Mouse (Mus musculus) Patski (cell line): Measurements from ENCODE around the gene Ssrp1. TPM values are rescaled to one million over a fixed set of nuclear protein-coding genes. Genes with fewer than 3 reads are reported as not detected.

ENCODE experiments used
- ATAC-seq: fragments of 100-300 bp; one replicate; pipeline ENCODE4 v1.8.0; 2021
- CTCF ChIA-PET: fragments of 350-600 bp; sonication (Branson Sonifier 250); formaldehyde crosslinking; loops from one replicate; lab custom pipeline; 2022; ENCODE audit warnings: inconsistent platforms; lab: Charles Lee
- POLR2A ChIA-PET: fragments of 350-600 bp; sonication (Branson Sonifier 250); formaldehyde crosslinking; loops from one replicate; lab custom pipeline; 2022; ENCODE audit warnings: antibody characterized with exemption, inconsistent platforms; lab: Charles Lee
- DNase-seq: peaks from one replicate; pipeline ENCODE4 v3.0.0-alpha.2; 2011; ENCODE audit warnings: low read depth, low spot score
- H3K27me3 ChIP-seq: fragments of 371-371 bp; one replicate; pipeline ENCODE4 v1.5.1; 2021
- CTCF ChIP-seq: fragments of 100-300 bp; IDR thresholded peaks from one replicate; pipeline ENCODE4 v1.5.1; 2021
- in situ Hi-C: fragments of 300-500 bp; cut with MboI; formaldehyde crosslinking; loops from 3 replicates; pipeline ENCODE4 v1.11.1; 2018; ENCODE audit warnings: low pct_unique_long_range_greater_than_20kb, mixed read lengths
- polyA plus RNA-seq: library from polyadenylated mRNA; unstranded; gene quantifications from one replicate; pipeline ENCODE4 v1.2.3, GENCODE M21; 2021

Gene Ssrp1
- polyA plus RNA-seq, 1 experiment from 2014 or later, result 224 TPM

DNA sequence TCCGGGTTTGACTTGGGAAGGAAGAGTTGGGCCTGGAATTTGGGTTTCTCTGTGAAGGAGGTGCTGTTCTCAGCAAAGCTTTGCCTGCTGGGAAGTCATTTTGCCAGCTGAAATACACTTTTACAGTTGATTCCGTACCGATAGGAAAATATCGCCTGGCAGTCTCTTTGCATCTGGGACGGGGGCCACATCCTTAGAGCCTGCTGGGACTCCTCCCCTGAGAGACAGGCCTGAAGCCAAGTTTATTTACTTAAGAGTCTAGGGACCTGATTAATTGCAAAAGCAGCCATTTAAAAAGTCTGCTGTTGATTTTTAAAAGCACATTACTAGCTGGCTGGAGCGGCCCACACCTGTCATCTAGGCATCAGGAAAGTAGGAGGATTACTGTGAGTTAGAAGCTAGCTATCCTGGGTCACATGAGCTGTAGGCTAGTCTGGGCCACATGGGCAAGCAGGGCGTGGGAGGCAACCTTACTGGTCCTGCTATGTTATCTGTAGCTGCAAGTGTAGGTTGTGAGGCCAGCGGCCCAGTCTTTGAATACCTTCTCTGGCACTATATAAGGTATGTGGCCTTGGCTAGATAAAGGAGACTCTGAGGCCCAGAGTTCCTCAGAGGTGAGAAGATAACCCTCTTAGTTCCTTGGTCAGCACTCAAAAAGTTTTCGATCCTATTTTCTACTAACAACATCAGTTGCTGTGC lies 25.0 kb upstream of the Ssrp1 start:
- POLR2A ChIA-PET, result interaction anchor here (1.0 kb wide), 1 partner anchor 51 kb away, joined by 3 read pairs; no protein-coding TSS in a partner anchor
- in situ Hi-C loops, result no loop called here
- peaks cover 22% of the 10 kb centered on the region for H3K27me3 ChIP-seq
- DNase-seq (no peak), ATAC-seq (no peak)
- no peak for TF ChIP-seq CTCF
- CTCF ChIA-PET, result no interaction called here

DNA sequence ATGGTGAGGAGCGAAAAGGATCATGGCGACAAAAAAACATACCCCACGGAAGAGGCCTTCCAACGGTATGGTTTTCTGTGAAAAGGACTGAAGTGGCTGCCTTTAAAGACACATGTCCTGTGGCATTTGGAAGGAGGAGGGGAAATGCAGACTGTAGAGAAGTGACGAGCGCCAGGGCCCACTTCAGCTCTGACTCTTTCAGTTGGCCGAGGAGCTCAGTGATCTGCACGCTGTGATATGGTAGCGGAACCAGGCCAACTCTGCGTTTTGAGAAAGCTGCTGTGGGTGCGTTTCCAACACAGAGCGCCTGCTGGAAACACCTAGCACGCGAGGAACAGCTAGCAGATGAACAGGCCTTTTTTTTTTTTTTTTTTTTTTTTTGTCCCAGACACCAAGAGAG lies 24.4 kb upstream of the Ssrp1 start:
- ChIA-PET POLR2A (no interaction called here), CTCF (no interaction called here)
- DNase-seq, result no peak
- in situ Hi-C loops, result no loop called here
- no peak for ATAC-seq
- peaks cover 29% of the 10 kb centered on the region for H3K27me3 ChIP-seq
- no peak for TF ChIP-seq CTCF

GRCm38 (mm10) chr2:85013826-85014587 lies 23.0 kb upstream of the Ssrp1 start:
- ChIA-PET CTCF (no interaction called here), POLR2A (no interaction called here)
- in situ Hi-C loops, result no loop called here
- no peak for TF ChIP-seq CTCF
- H3K27me3 ChIP-seq, result peaks cover 28% of the 10 kb centered on the region
- no peak for ATAC-seq
- DNase-seq, result no peak

DNA sequence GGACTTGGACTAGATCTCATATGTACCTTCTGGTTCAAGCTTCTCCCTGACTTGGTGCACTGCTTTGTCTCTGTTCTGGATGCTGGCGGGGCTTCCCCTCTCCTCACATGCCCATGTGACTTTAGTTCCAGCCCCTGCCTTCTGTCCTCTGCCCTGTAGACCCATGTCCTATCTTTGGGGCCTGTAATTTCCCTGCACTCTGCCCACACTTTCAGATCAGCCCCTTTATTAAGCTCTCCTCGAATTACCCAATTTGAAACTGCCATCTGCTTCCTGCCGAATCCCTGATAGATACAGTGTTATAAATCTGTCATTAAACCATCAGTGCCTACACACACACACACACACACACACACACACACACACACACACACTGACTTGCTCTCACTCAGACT lies 22.4 kb upstream of the Ssrp1 start:
- ATAC-seq (no peak), DNase-seq (no peak)
- H3K27me3 ChIP-seq, result peaks cover 27% of the 10 kb centered on the region
- TF ChIP-seq CTCF, result no peak
- in situ Hi-C loops, result no loop called here
- POLR2A ChIA-PET, result no interaction called here
- CTCF ChIA-PET, result interaction anchor here (1.2 kb wide), 1 partner anchor 232 kb away, joined by 3 read pairs; no protein-coding TSS in a partner anchor

GRCm38 (mm10) chr2:85022043-85022442 lies 15.0 kb upstream of the Ssrp1 start:
- DNase-seq (no peak), ATAC-seq (peak; percentile 71)
- in situ Hi-C loops, result loop anchor here (5.0 kb wide), 3 partner anchors 100 to 540 kb away; no protein-coding TSS in a partner anchor
- peaks cover 24% of the 10 kb centered on the region for H3K27me3 ChIP-seq
- TF ChIP-seq CTCF, result peak; percentile 72
- ChIA-PET POLR2A (no interaction called here), CTCF (interaction anchor here (1.1 to 1.8 kb wide), 3 partner anchors 12 to 224 kb away, joined by 3 to 4 read pairs (median 4); no protein-coding TSS in a partner anchor)

DNA sequence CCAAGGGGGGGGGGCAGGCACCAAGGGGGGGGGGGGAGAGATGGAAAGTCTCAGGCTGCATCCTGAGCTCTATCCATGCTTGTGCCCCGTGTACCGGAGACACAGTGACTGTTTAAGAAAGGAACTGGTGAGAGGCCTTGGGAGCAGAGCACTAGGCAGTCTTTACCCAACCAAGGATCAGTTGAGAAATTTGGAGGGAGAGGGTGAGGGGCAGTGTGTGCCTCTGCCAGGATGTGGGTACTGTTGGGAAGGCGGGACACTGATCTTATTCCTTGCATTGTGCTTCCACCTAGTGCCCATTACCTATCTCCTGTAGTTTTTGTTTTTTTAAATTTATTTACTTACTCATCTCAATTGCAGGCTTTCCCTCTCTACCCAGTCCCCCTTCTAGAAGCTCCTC lies 10.9 kb upstream of the Ssrp1 start:
- ChIA-PET CTCF (no interaction called here), POLR2A (no interaction called here)
- ATAC-seq (no peak), DNase-seq (no peak)
- in situ Hi-C loops, result loop anchor here (25.0 kb wide), 1 partner anchor 564 kb away; no protein-coding TSS in a partner anchor
- peaks cover 12% of the 10 kb centered on the region for H3K27me3 ChIP-seq
- no peak for TF ChIP-seq CTCF

DNA sequence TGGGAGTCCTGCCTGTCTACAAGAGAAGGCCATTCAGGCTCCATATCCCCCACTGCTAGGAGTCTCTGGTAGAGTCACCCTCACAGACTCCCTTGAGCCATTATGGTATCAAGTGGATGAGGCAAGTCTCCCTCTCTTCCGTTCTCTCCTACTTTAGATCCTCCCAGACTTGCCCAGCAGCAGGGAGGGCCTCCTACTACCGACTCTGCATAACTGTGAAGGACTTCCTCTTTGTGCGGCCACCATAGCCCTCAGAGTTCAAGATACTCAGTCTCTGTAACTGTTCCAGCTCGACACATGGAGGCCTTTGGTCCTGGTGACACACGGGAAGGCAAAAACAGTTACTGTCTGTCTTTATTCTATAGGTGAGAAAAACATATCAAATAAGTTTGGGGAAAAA lies 9.8 kb upstream of the Ssrp1 start:
- CTCF ChIA-PET, result no interaction called here
- TF ChIP-seq CTCF, result no peak
- ATAC-seq (no peak), DNase-seq (no peak)
- POLR2A ChIA-PET, result interaction anchor here (1.0 kb wide), 1 partner anchor 9 kb away, joined by 4 read pairs; the partner anchor contains the start of gene Ssrp1
- peaks cover 11% of the 10 kb centered on the region for H3K27me3 ChIP-seq
- in situ Hi-C loops, result loop anchor here (25.0 kb wide), 1 partner anchor 565 kb away; no protein-coding TSS in a partner anchor

DNA sequence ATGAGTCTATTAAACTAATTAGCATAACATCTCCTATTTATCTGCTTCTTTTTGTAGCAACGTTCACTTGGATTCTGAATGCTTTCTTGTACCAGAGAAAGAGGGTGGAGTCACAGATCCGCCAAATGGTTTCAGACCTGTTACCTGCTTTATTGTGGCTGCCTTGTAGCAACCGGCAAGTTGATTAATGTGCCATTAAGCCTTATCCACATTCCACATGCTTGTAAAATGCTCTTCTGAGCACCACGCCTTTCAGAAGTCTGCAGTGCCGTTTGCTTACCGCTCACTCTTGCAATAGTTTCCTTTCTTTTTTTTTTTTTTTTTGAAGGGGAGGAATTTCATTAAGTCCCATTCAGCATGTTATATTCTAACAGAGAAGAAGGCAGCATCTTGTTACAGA lies 7.1 kb upstream of the Ssrp1 start:
- no peak for DNase-seq
- in situ Hi-C loops, result loop anchor here (25.0 kb wide), 1 partner anchor 568 kb away; no protein-coding TSS in a partner anchor
- ChIA-PET POLR2A (interaction anchor here (0.7 kb wide), 1 partner anchor 220 kb away, joined by 4 read pairs; no protein-coding TSS in a partner anchor), CTCF (no interaction called here)
- ATAC-seq, result no peak
- no peaks in the 10 kb centered on the region for H3K27me3 ChIP-seq
- TF ChIP-seq CTCF, result no peak

GRCm38 (mm10) chr2:85030989-85031388 lies 6.0 kb upstream of the Ssrp1 start:
- no peak for TF ChIP-seq CTCF
- no peaks in the 10 kb centered on the region for H3K27me3 ChIP-seq
- in situ Hi-C loops, result loop anchor here (25.0 kb wide), 1 partner anchor 569 kb away; no protein-coding TSS in a partner anchor
- no peak for DNase-seq
- POLR2A ChIA-PET, result no interaction called here
- CTCF ChIA-PET, result no interaction called here
- no peak for ATAC-seq

GRCm38 (mm10) chr2:85033121-85033520 lies 3.9 kb upstream of the Ssrp1 start:
- POLR2A ChIA-PET, result interaction anchor here (0.6 kb wide), 1 partner anchor 8 kb away, joined by 3 read pairs; no protein-coding TSS in a partner anchor
- in situ Hi-C loops, result loop anchor here (25.0 kb wide), 1 partner anchor 571 kb away; no protein-coding TSS in a partner anchor

More at GRCm38 (mm10) chr2:85033121-85033520, 3.9 kb upstream of the Ssrp1 start:
- DNase-seq, result no peak
- H3K27me3 ChIP-seq, result no peaks in the 10 kb centered on the region
- ATAC-seq, result no peak
- no peak for TF ChIP-seq CTCF
- CTCF ChIA-PET, result no interaction called here
